Mouse (Mus musculus) stomach, embryonic 15.5 days (tissue): ENCODE results near the gene Pld2. TPM values are rescaled to one million over a fixed set of nuclear protein-coding genes. Genes with fewer than 3 reads are reported as not detected.
A peak's percentile ranks its signal among the peaks of the same experiment; 100 is the strongest.

Experiments used
- ATAC-seq: fragments of 200-750 bp; cut with Nextera tagmentation; 2 replicates; pipeline ENCODE4 v1.8.0; 2017; ENCODE audit warnings: low read depth, moderate number of reproducible peaks, moderate TSS enrichment; ENCODE audit not compliant: insufficient read depth, low FRiP score
- H3K27ac ChIP-seq: fragments of 300-500 bp; sonication (generic); 2 replicates; pipeline ENCODE4 v1.5.1; 2015; ENCODE audit warnings: mild to moderate bottlenecking, inconsistent platforms
- H3K27me3 ChIP-seq: fragments of 300-500 bp; sonication (generic); replicated peaks from 2 replicates; pipeline ENCODE4 v1.6.1; 2015; ENCODE audit warnings: inconsistent platforms
- H3K36me3 ChIP-seq: fragments of 300-500 bp; sonication (generic); 2 replicates; pipeline ENCODE4 v1.6.1; 2015; ENCODE audit warnings: inconsistent platforms
- H3K4me1 ChIP-seq: fragments of 300-500 bp; sonication (generic); 2 replicates; pipeline ENCODE4 v1.6.1; 2015; ENCODE audit warnings: inconsistent platforms
- H3K4me2 ChIP-seq: fragments of 300-500 bp; sonication (generic); 2 replicates; pipeline ENCODE4 v1.6.1; 2015; ENCODE audit warnings: mild to moderate bottlenecking, inconsistent platforms
- H3K4me3 ChIP-seq: fragments of 300-500 bp; sonication (generic); replicated peaks from 2 replicates; pipeline ENCODE4 v1.5.1; 2015; ENCODE audit warnings: inconsistent platforms
- H3K9ac ChIP-seq: fragments of 300-500 bp; sonication (generic); 2 replicates; pipeline ENCODE4 v1.6.1; 2015; ENCODE audit warnings: inconsistent platforms
- H3K9me3 ChIP-seq: fragments of 300-500 bp; sonication (generic); 2 replicates; pipeline ENCODE4 v1.6.1; 2016; ENCODE audit warnings: inconsistent platforms
- WGBS: fragments of 180-500 bp; shearing (Covaris S2); methylation state at CpG from one replicate; pipeline ENCODE4 v1.1.7; 2015; 5-methylcytosine and 5-hydroxymethylcytosine counted together
- polyA plus RNA-seq: library from polyadenylated mRNA; unstranded; fragments of >200 nt; fragmentation: Nextera tagmentation; extraction: Ambion mirVana; gene quantifications from 2 replicates; pipeline ENCODE4 v1.2.1, GENCODE M21; 2015

Pld2 gene
- polyA plus RNA-seq, 1 experiment from 2014 or later: 12.9 TPM

DNA sequence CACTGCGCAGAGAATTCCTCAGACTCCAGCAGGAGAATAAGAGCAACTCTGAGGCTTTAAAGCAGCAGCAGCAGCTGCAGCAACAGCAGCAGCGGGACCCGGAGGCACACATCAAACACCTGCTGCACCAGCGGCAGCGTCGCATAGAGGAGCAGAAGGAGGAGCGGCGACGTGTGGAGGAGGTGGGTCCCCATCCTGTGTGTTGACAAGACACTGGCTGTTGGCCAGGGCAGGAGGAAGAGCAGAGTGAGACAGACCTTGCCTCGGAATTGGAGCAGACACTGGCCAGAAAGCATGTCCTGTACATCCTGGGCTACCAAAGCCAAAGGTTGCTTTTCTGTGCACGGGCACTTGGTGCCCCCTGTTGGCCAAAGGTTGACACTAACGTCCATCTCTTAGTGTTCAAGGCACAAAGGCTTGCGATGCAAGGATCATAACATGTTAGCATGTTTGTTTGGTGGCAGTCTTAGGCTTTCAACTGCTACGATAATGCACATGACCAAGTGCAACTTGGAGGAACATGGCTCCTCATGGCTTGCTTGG lies 65.2 kb downstream of the Pld2 start:
- H3K9ac ChIP-seq: no peak overlapping the region
- peaks cover 53% of the 10 kb centered on the region for H3K36me3 ChIP-seq
- no peak overlapping the region for H3K4me2 ChIP-seq
- peak; percentile 15; the same call in 1 of the 2 replicates for ATAC-seq
- H3K27ac ChIP-seq: no peak overlapping the region
- no peaks in the 10 kb centered on the region for H3K4me1 ChIP-seq
- no peaks in the 10 kb centered on the region for H3K9me3 ChIP-seq
- H3K27me3 ChIP-seq: no peaks in the 10 kb centered on the region
- WGBS: 57% methylated on average over 14 of the region's 14 CpGs
- H3K4me3 ChIP-seq: no peak overlapping the region

DNA sequence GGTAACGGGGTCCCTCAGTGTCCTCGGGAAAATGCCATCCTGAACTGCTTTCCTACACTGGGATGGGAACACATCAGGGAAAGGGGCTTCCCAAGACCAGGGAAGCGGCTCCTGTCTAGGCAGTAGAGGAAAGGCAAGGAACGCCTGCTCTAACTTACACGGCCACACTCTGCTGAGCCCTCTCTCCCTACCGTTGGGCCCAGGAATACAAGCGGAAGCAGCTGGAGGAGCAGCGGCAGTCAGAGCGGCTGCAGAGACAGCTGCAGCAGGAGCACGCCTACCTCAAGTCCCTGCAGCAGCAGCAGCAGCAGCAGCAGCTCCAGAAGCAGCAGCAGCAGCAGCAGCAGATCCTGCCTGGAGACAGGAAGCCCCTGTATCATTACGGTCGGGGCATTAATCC lies 66.9 kb downstream of the Pld2 start:
- Histone ChIP-seq H3K36me3 (peaks cover 60% of the 10 kb centered on the region), H3K4me3 (no peak overlapping the region)
- no peak for ATAC-seq

DNA sequence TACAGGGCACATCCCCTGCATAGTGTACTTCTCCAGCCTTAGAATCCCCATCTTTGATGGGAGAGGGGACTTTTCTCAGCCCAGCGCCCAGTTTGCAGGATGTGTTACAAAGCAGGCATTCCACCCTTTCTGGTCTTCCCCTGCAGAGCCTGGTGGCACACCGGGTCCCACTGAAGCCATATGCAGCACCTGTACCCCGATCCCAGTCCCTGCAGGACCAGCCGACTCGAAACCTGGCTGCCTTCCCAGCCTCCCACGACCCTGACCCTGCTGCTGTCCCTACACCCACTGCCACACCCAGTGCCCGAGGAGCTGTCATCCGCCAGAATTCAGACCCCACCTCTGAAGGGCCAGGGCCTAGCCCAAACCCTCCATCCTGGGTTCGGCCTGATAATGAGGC lies 67.7 kb downstream of the Pld2 start:
- peaks cover 59% of the 10 kb centered on the region for H3K36me3 ChIP-seq
- ATAC-seq: no peak
- WGBS: 84% methylated on average over 9 of the region's 9 CpGs

More for the DNA sequence above, 66.9 kb downstream of the Pld2 start:
- Histone ChIP-seq H3K9me3 (no peaks in the 10 kb centered on the region), H3K4me2 (no peak overlapping the region), H3K27ac (no peak overlapping the region), H3K4me1 (no peaks in the 10 kb centered on the region), H3K27me3 (no peaks in the 10 kb centered on the region), H3K9ac (no peak overlapping the region)
- WGBS: 72% methylated on average over 12 of the region's 12 CpGs

More for the DNA sequence above, 67.7 kb downstream of the Pld2 start:
- Histone ChIP-seq H3K4me1 (no peaks in the 10 kb centered on the region), H3K27me3 (no peaks in the 10 kb centered on the region), H3K9me3 (no peaks in the 10 kb centered on the region), H3K9ac (no peak overlapping the region), H3K4me3 (no peak overlapping the region), H3K27ac (no peak overlapping the region), H3K4me2 (no peak overlapping the region)

Other genes with a start within 250 kb of the Pld2 start
- 0.06 TPM in 1 of 2 replicates, not detected in the other for gene Alox12e, start 217.4 kb upstream of the Pld2 start, polyA plus RNA-seq
- 6.7 and 9.5 TPM in 2 replicates for gene Alox15, start 188.0 kb upstream of the Pld2 start, polyA plus RNA-seq
- gene Pelp1, start 130.0 kb upstream of the Pld2 start, polyA plus RNA-seq: 31.5 and 33.8 TPM in 2 replicates
- gene Arrb2, start 107.4 kb upstream of the Pld2 start, polyA plus RNA-seq: 15.0 and 19.4 TPM in 2 replicates
- 36.1 and 40.6 TPM in 2 replicates for gene Med11, start 88.1 kb upstream of the Pld2 start, polyA plus RNA-seq
- gene Zmynd15, start 80.6 kb upstream of the Pld2 start, polyA plus RNA-seq: 0.73 and 0.75 TPM in 2 replicates
- 7.3 and 8.8 TPM in 2 replicates for gene Cxcl16, start 80.1 kb upstream of the Pld2 start, polyA plus RNA-seq
- gene Tm4sf5, start 34.8 kb upstream of the Pld2 start, polyA plus RNA-seq: 65.0 and 71.2 TPM in 2 replicates
- gene Vmo1, start 25.4 kb upstream of the Pld2 start, polyA plus RNA-seq: 0.62 TPM in 1 of 2 replicates, not detected in the other
- 2.1 and 3.3 TPM in 2 replicates for gene Gltpd2, start 20.9 kb upstream of the Pld2 start, polyA plus RNA-seq
- gene Psmb6, start 14.7 kb upstream of the Pld2 start, polyA plus RNA-seq: 689 and 690 TPM in 2 replicates
- gene Gm40193, start 7.1 kb upstream of the Pld2 start, polyA plus RNA-seq: not detected in 2 replicates
- gene Mink1, start 22.8 kb downstream of the Pld2 start, polyA plus RNA-seq: 14.9 and 15.9 TPM in 2 replicates
- gene 4930544D05Rik, start 75.8 kb downstream of the Pld2 start, polyA plus RNA-seq: 0.23 TPM in 1 of 2 replicates, not detected in the other
- gene Chrne, start 79.2 kb downstream of the Pld2 start, polyA plus RNA-seq: not detected in 2 replicates
- gene Gp1ba, start 99.1 kb downstream of the Pld2 start, polyA plus RNA-seq: 0.09 and 0.19 TPM in 2 replicates
- gene Rnf167, start 107.2 kb downstream of the Pld2 start, polyA plus RNA-seq: 97.2 and 108 TPM in 2 replicates
- gene Slc25a11, start 107.4 kb downstream of the Pld2 start, polyA plus RNA-seq: 150 and 151 TPM in 2 replicates
- gene Pfn1, start 114.6 kb downstream of the Pld2 start, polyA plus RNA-seq: 1,701 and 2,042 TPM in 2 replicates
- 13.9 and 16.6 TPM in 2 replicates for gene Eno3, start 117.1 kb downstream of the Pld2 start, polyA plus RNA-seq
- gene Spag7, start 129.4 kb downstream of the Pld2 start, polyA plus RNA-seq: 152 and 156 TPM in 2 replicates
- 13.0 and 15.5 TPM in 2 replicates for gene Camta2, start 148.0 kb downstream of the Pld2 start, polyA plus RNA-seq
- 1.1 and 1.4 TPM in 2 replicates for gene Inca1, start 160.1 kb downstream of the Pld2 start, polyA plus RNA-seq
- gene Kif1c, start 160.5 kb downstream of the Pld2 start, polyA plus RNA-seq: 4.2 and 4.6 TPM in 2 replicates
- gene Zfp3, start 224.1 kb downstream of the Pld2 start, polyA plus RNA-seq: 5.5 and 6.9 TPM in 2 replicates